Mouse (Mus musculus): ENCODE data around the gene Arf3. TPM values are rescaled to one million over a fixed set of nuclear protein-coding genes. Genes with fewer than 3 reads are reported as not detected.
"Not testable (repeated sequence)": the region's sequence is repeated elsewhere in the genome, so short reads cannot be mapped to it uniquely, and the experiment has no call there.

Arf3 gene
- 10 to 100 TPM; 36.3 to 40.1 TPM for total RNA-seq (2021)

DNA sequence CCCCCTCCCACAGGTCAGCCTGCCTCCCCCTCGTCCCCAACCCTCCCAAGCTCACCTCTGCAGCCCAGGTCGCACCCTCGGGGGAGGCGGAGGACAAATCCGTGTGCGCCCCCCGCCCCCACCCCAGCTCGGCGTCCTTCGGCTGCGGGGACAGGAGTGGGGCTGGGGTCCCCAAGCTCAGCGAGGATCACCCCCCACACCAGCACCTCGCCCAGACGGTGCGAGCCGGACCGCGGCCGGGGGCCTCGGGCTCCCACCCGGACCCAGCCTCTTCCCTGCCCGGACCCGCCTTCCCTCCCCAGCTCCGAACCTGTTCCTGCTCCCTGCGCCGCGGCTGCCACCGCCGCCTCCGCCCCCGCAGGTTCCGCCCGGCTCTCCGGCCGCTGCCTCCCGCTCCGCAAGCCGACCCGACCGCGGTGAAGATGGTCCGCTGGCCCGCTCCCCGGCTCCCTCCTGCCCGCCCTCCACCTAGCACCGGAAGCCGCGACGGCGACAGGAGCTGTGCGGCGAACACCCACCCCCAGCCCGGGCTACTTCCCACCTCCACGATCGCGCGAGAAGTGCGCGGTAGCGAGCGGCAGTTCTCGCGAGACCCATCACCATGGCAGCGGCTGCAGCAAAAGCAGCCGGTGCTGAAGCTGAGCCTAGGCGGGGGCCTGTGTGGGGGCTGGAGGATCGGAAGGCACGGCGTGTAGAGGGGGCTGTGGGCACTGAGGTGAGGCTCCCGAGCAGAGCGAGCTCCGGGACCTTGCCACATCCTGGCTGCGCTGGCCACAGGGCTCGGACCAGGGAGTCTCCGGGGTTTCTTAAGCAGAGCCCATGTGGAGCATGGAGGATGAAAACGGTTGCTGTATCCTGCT is at the start of gene Arf3:
Gene Arf3 (minus strand): TSS at position 545 of the 860 bp plus-strand sequence.
- intact Hi-C loops (cut with DNase I): no loop called here
- peak; percentile 97 to 98 for DNase-seq

- intact Hi-C loops (cut with DNase I); DNase-seq: not testable (repeated sequence)
Measured at GRCm38 (mm10) chr15:98810212-98810611, 47.2 kb upstream of the Arf3 start.

GRCm38 (mm10) chr15:98809390-98809789 is 46.4 kb upstream of the Arf3 start, which contains the start of gene Ddn:
Gene Ddn, minus strand, starts transcription at chr15:98809490.
- no peak for DNase-seq
- intact Hi-C loops (cut with DNase I): loop anchor here (2.0 kb wide), 1 partner anchor 21 kb away; the partner anchor contains the start of gene Prkag1

GRCm38 (mm10) chr15:98808651-98809134 is 45.7 kb upstream of the Arf3 start:
- intact Hi-C loops (cut with DNase I): loop anchor here (2.0 kb wide), 1 partner anchor 22 kb away; the partner anchor contains the start of gene Prkag1
- no peak for DNase-seq

DNA sequence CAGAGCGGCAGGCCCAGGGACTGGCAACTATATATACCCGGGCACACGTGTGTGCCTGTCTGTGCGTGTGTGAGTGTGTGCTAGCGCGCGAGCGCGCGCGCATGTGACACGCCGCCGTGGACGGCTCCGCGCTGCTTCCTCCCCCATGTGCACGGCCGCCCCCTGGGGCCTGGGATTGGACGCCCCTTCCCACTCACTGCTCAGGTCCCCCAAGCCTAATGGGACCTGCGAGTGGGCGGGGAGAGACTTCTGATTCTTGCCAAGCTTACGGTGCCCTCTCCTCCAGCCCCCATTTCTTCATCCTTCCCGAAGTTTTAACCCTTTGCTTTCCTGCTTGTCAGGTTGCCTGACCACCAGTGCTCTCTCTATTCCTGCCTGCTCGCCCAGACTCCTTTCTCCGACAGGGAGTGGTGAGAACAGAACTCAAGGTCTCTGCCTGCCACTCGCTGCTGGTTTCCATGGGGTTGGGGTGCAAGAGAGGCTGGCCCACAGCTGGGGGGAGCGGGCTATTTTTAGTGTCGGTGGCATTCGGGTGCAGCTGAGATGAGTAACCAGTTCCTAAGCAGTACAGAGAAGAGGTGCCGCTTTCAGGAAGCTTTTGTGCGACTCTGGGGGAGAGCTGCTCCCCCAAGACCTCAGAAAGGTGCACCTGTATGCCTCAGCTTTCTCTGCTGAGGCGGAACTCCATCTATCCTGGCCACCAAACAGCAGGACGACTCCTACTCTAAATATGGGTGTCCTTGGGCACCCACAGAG is 45.1 kb upstream of the Arf3 start:
- intact Hi-C loops (cut with DNase I): loop anchor here (2.0 kb wide), 1 partner anchor 23 kb away; the partner anchor contains the start of gene Prkag1
- peak; percentile 61 to 68 for DNase-seq

DNA sequence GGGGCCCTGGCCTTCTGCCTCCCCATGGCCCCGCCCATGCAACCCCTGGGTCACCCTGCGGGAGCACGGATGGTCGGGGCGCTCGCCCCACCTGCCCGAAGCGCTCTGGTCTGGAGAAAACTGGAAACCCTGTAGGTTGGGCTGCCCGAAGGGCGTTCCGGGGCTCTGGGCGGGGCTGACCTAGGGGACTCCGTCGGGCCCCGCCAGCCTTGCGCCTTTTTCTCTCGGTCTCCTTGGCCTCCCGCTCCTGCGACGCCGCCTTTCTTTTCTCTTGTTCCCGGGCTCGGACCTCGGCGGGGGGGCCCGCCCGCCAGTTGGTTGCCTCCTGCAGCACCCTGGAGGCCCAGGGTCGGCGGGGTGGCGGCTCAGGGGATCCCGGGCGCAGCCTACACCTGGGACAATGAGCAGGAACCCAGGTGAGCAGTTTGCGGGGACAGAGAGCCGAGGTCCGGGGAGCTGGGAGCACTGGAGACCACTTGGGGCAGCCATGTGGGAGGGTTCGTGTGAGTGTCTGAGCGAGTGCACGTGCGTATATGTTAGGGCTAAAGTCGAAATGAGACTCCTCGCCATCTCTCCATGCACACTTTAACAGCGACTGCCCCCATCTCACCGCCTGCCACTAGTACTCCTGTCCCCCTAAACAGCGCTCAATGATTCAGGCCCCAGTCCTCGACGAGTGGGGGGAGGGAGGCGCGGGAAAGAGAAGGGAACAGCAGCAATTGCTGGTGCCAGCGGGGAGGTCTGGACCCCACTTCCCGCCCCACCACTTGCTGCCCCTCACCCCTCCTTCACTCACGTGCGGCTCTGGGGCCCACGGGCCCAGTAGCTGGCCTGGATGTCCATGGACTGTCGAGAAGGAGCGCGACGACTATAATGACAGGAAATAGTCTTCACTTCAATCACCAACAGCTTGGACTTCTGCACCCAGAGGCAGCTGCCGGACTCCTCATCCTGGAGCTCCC is 44.1 kb upstream of the Arf3 start:
- intact Hi-C loops (cut with DNase I): no loop called here
- DNase-seq: peak; percentile 8 to 35

DNA sequence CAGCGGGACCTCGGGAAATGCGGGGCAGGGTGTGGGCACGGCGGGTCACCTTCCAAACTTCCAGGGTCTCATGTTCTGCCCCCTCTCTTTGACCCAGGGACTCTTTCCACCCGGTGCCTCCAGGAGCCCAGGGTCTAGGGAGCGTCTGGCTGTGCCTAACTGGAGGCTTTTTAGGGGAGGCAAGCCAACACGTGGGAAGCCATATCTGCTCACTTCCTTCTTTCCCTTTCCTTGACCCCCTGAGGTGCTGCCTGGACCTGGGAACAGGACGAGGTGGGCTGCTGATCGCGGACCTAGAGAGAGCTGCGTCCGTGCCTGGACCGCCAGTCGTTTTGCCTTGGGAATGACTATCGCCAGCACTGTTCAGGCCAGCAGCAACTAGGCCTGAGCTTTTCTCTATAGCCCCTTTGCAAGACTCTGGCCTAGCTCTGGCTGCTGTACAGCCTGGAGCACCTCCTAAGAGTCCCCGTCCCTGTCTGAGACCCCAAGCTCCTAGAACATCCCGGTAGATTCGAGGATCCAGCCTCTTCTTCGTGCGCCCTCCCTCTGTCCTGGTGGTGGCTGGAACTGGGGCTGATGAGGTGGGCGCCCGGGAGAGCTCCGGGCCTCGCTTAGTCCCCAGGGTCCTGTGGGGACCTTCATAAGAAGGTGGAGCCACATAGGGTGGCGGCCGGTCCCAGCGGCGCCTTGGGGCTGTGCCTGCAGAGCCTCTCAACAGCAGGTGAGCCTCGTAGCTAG is 43.2 kb upstream of the Arf3 start:
- no peak for DNase-seq
- intact Hi-C loops (cut with DNase I): no loop called here

DNA sequence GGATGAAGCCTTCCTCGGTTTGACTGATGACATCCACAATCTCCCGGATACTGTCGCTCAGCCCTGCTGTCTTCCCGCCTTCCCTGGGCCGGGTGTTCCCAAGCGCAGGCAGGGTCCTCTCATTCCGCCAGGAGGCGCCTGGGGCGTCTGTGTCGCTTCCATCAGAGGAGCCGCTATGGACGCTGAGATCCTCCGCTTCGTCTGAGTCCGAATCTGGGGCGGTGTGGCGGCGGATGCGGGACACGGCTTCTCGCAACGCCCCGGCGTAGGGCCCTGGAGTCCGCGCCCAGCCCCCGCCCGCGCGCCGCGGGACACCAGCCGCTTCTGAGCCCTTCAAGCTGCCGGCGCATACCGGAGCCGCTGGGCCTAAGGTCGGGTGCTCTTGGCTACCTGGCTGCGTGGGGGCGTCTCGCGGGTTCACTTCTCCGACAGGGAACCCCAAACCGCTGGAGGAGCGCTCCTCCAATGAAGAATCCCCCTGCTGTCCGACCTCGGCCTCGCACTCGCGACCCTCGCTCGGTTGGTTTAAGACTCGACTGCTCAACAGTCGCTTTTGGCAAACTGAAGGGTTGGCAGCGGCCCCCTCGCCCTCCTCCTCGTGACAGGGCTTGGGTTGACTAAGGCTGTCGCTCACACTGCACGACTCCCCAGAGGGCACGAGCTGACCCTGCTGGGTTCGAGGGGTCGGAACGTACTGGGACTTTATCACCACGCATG is 42.5 kb upstream of the Arf3 start:
- intact Hi-C loops (cut with DNase I): loop anchor here (2.0 kb wide), 1 partner anchor 143 kb away; the partner anchor contains the start of gene Ddx23
- DNase-seq: peak; percentile 80 to 86

GRCm38 (mm10) chr15:98804054-98804453 is 41.0 kb upstream of the Arf3 start:
- intact Hi-C loops (cut with DNase I): loop anchor here (2.0 to 5.0 kb wide), 2 partner anchors 97 to 141 kb away; partner anchors contain the start of genes Ccdc65 and Ddx23
- peak; percentile 89 to 92 for DNase-seq

GRCm38 (mm10) chr15:98802926-98803325 is 39.9 kb upstream of the Arf3 start:
- intact Hi-C loops (cut with DNase I): loop anchor here (5.0 kb wide), 1 partner anchor 96 kb away; the partner anchor contains the start of gene Ccdc65
- no peak for DNase-seq

GRCm38 (mm10) chr15:98799396-98799795 is 36.4 kb upstream of the Arf3 start:
- intact Hi-C loops (cut with DNase I): loop anchor here (1.0 kb wide), 1 partner anchor 135 kb away; no protein-coding TSS in a partner anchor

DNA sequence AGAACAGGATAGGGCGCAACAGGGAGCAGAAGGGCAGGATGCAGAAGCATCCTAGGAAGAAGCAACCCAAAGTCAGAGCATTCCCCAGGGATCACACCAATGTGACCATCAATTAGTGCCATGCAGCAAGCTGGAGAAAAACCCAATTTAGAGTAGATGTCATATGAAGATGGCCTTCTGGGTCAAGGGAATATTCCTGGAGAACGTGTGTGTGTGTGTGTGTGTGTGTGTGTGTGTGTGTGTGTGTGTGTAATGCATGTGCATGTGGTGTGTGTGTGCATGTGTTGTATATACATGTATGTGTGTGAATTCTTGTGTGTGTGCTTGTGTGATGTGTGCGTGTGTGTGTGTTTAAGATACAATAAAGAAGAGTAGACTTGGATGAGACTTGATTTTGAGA is 35.9 kb upstream of the Arf3 start:
- intact Hi-C loops (cut with DNase I): loop anchor here (1.0 kb wide), 1 partner anchor 135 kb away; no protein-coding TSS in a partner anchor

More at GRCm38 (mm10) chr15:98799396-98799795, 36.4 kb upstream of the Arf3 start:
- peak; percentile 84 to 93 for DNase-seq

GRCm38 (mm10) chr15:98797835-98798492 is 35.0 kb upstream of the Arf3 start:
- intact Hi-C loops (cut with DNase I): no loop called here

More for the DNA sequence above, 35.9 kb upstream of the Arf3 start:
- no peak for DNase-seq

GRCm38 (mm10) chr15:98796803-98797595 is 34.0 kb upstream of the Arf3 start:
- peak in 1 of 2 experiments; percentile 52 for DNase-seq
- intact Hi-C loops (cut with DNase I): no loop called here

More at GRCm38 (mm10) chr15:98797835-98798492, 35.0 kb upstream of the Arf3 start:
- DNase-seq: no peak

DNA sequence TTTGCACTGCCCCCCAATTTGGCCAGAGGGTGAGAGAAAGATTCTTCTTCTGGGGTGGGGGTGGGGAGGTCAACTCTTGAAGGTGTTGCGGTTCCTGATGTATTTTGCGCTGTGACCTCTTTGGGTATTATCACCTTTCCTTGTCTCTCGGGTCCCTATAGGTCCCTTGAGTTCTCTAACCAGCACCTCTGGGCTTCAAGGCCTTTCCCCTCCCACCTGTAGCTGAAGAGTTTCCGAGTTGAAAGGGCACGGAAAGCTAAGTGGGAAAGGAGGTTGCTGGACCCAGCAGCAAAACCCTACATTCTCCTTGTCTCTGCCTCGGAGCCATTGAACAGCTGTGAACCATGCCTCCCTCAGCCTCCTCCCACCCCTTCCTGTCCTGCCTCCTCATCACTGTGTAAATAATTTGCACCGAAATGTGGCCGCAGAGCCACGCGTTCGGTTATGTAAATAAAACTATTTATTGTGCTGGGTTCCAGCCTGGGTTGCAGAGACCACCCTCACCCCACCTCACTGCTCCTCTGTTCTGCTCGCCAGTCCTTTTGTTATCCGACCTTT is 30.2 kb upstream of the Arf3 start:
- DNase-seq: no peak
- intact Hi-C loops (cut with DNase I): no loop called here

DNA sequence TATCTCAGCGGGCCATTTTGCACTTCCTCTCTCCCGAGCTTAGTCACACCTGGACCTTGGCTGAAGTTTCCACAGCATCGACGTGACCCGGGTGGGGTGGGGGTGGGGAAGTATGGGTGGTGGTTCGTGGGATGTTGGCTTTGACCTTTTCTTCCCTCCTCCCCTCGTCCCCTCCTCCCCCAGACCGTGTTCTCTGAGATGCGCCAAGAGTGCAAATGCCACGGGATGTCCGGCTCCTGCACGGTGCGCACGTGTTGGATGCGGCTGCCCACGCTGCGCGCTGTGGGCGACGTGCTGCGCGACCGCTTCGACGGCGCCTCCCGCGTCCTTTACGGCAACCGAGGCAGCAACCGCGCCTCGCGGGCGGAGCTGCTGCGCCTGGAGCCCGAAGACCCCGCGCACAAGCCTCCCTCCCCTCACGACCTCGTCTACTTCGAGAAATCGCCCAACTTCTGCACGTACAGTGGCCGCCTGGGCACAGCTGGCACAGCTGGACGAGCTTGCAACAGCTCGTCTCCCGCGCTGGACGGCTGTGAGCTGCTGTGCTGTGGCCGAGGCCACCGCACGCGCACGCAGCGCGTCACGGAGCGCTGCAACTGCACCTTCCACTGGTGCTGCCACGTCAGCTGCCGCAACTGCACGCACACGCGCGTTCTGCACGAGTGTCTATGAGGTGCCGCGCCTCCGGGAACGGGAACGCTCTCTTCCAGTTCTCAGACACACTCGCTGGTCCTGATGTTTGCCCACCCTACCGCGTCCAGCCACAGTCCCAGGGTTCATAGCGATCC is 29.4 kb upstream of the Arf3 start:
- DNase-seq: no peak
- intact Hi-C loops (cut with DNase I): no loop called here
